Mouse (Mus musculus): ENCODE data around the gene Ddx28. TPM values are rescaled to one million over a fixed set of nuclear protein-coding genes. Genes with fewer than 3 reads are reported as not detected.
"Not testable (repeated sequence)": the region's sequence is repeated elsewhere in the genome, so short reads cannot be mapped to it uniquely, and the experiment has no call there.

Ddx28 gene
- polyA plus RNA-seq, 1 experiment from 2014 or later = 21.0 TPM

DNA sequence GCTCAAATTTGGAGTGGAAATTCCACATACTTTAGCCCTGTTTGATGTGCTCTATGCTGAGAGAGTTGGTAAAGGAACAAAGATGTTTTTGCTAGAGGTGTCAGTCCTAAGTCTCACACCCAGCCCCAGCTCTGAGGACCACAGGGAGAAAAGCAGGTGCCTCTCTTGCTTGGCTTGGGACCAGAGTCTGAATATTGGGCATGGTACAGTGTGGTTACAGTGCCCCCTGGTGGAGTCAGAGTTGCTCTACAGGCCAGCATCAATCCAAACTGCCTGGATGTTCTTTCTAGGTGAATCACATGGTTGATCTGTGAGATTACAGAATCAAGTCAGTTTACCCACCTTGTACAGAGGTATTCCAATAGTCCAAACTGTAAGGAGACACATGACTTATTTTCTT is 10.8 kb upstream of the Ddx28 start:
- Histone ChIP-seq H3K4me3 (ENCODE audit: low read depth, low read length) (no peak overlapping the region), H3K27ac (ENCODE audit: low read depth, low read length) (no peak overlapping the region)

DNA sequence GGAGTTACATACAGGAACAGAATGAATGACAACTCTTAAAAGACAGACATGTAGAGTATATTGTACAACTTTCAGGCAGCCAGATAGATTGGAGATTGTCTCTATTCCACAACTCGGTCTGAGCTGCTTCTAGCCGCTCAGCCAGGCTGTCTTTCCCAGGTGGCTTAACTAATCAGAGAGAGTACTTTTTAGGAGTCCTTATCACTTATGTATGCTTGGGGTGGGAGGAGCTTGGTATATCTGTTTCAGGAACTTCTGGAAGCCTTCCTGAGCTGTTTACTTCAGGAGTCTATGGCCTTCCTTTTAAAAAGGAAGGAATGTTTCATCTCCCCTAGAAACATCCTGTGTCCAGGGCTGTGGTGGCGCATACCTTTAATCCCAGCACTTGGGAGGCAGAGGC is 6.4 kb upstream of the Ddx28 start:
- Histone ChIP-seq H3K36me3 (ENCODE audit: control insufficient read depth, insufficient read depth, low read length) (no peaks in the 10 kb centered on the region), H3K4me3 (ENCODE audit: low read depth, low read length) (no peak overlapping the region), H3K4me2 (ENCODE audit: low read depth, low read length, severe bottlenecking) (no peak overlapping the region), H3K27me3 (ENCODE audit: control insufficient read depth, insufficient read depth, low read length) (no peaks in the 10 kb centered on the region), H3K9me3 (ENCODE audit: control insufficient read depth, low read length) (no peaks in the 10 kb centered on the region), H3K4me1 (replicated peaks; ENCODE audit: control insufficient read depth, insufficient read depth, low read length) (no peaks in the 10 kb centered on the region), H3K9ac (ENCODE audit: low read length) (no peak overlapping the region), H3K27ac (ENCODE audit: low read depth, low read length) (no peak overlapping the region)
- no peak for DNase-seq (ENCODE audit: low spot score)
- ATAC-seq (replicated peaks; ENCODE audit: low FRiP score) = no peak
- WGBS = 95% methylated on average over 3 of the region's 3 CpGs

More for the DNA sequence above, 10.8 kb upstream of the Ddx28 start:
- Histone ChIP-seq H3K9ac (ENCODE audit: low read length) (no peak overlapping the region), H3K9me3 (ENCODE audit: control insufficient read depth, low read length) (no peaks in the 10 kb centered on the region), H3K4me1 (replicated peaks; ENCODE audit: control insufficient read depth, insufficient read depth, low read length) (no peaks in the 10 kb centered on the region), H3K4me2 (ENCODE audit: low read depth, low read length, severe bottlenecking) (no peak overlapping the region), H3K27me3 (ENCODE audit: control insufficient read depth, insufficient read depth, low read length) (no peaks in the 10 kb centered on the region), H3K36me3 (ENCODE audit: control insufficient read depth, insufficient read depth, low read length) (no peaks in the 10 kb centered on the region)
- ATAC-seq (replicated peaks; ENCODE audit: low FRiP score) = no peak
- peak; percentile 79 for DNase-seq (ENCODE audit: low spot score)

DNA sequence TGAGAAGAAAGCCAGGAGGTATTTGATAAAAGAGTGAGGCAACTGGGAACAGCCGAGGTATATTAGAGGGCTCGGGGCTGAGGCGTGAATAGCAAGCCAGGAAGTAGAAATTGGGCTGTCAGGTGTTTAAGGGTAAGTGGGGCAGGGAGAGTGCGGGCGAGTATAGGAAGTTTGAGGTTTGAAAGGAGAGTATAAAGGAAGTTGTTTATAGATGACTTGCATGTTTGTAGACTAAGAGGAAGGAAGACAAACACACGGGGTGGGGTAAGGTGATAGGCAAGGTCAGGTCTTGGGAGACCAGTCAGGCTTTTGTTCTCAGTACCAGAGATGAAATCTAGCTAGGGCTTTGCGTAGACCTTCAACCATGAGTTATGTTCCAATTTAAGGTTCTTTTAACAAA is 5.4 kb upstream of the Ddx28 start:
- 91% methylated on average over 7 of the region's 7 CpGs for WGBS
- no peaks in the 10 kb centered on the region for H3K36me3 ChIP-seq (ENCODE audit: control insufficient read depth, insufficient read depth, low read length)
- no peak overlapping the region for H3K9ac ChIP-seq (ENCODE audit: low read length)
- DNase-seq (ENCODE audit: low spot score) (no peak), ATAC-seq (replicated peaks; ENCODE audit: low FRiP score) (no peak)
- no peaks in the 10 kb centered on the region for H3K27me3 ChIP-seq (ENCODE audit: control insufficient read depth, insufficient read depth, low read length)
- H3K4me1 ChIP-seq (replicated peaks; ENCODE audit: control insufficient read depth, insufficient read depth, low read length) = no peaks in the 10 kb centered on the region
- no peak overlapping the region for H3K4me2 ChIP-seq (ENCODE audit: low read depth, low read length, severe bottlenecking)
- no peak overlapping the region for H3K4me3 ChIP-seq (ENCODE audit: low read depth, low read length)
- no peaks in the 10 kb centered on the region for H3K9me3 ChIP-seq (ENCODE audit: control insufficient read depth, low read length)
- H3K27ac ChIP-seq (ENCODE audit: low read depth, low read length) = no peak overlapping the region

DNA sequence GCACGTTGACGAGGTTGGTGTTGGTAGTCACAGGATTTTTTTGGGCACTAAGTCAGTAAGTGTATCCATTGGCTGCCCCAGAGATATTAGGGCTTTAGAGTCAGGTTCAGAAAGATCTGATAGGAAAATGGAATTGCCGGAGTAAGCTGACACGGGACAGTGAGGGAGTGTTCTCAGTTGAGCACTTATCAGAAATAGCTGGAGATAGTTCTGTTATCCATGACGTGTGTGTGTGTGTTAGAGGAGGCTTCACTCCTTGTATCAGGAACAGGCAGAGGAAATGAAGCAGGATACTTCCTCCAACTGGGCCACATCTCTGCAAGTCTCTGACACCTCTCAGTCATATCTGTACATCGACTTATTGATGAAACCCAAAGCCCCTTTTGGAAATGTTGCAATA is 4.6 kb upstream of the Ddx28 start:
- Histone ChIP-seq H3K27ac (ENCODE audit: low read depth, low read length) (no peak overlapping the region), H3K9ac (ENCODE audit: low read length) (no peak overlapping the region), H3K27me3 (ENCODE audit: control insufficient read depth, insufficient read depth, low read length) (no peaks in the 10 kb centered on the region), H3K9me3 (ENCODE audit: control insufficient read depth, low read length) (no peaks in the 10 kb centered on the region), H3K4me3 (ENCODE audit: low read depth, low read length) (no peak overlapping the region), H3K4me1 (replicated peaks; ENCODE audit: control insufficient read depth, insufficient read depth, low read length) (no peaks in the 10 kb centered on the region), H3K36me3 (ENCODE audit: control insufficient read depth, insufficient read depth, low read length) (no peaks in the 10 kb centered on the region), H3K4me2 (ENCODE audit: low read depth, low read length, severe bottlenecking) (no peak overlapping the region)
- ATAC-seq (replicated peaks; ENCODE audit: low FRiP score) = no peak
- no peak for DNase-seq (ENCODE audit: low spot score)
- 95% methylated on average over 6 of the region's 6 CpGs for WGBS

DNA sequence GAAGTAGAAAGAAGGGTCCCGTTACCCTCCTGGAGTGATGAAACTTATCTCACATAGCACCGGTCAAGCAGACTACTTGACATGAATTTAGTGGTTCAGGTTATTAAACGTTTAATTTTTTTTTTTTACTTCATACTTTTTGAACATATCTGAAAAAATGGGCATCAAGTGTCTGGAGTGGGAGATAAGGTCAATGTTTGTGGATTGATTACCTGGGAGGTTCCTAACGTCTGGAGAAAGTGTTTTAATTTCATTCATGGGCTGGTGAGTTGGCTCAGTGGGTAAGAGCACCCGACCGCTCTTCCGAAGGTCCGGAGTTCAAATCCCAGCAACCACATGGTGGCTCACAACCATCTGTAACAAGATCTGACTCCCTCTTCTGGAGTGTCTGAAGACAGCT is 521 bp upstream of the Ddx28 start:
- not testable (repeated sequence) for ATAC-seq (replicated peaks; ENCODE audit: low FRiP score)
- 85% methylated on average over 8 of the region's 8 CpGs for WGBS

DNA sequence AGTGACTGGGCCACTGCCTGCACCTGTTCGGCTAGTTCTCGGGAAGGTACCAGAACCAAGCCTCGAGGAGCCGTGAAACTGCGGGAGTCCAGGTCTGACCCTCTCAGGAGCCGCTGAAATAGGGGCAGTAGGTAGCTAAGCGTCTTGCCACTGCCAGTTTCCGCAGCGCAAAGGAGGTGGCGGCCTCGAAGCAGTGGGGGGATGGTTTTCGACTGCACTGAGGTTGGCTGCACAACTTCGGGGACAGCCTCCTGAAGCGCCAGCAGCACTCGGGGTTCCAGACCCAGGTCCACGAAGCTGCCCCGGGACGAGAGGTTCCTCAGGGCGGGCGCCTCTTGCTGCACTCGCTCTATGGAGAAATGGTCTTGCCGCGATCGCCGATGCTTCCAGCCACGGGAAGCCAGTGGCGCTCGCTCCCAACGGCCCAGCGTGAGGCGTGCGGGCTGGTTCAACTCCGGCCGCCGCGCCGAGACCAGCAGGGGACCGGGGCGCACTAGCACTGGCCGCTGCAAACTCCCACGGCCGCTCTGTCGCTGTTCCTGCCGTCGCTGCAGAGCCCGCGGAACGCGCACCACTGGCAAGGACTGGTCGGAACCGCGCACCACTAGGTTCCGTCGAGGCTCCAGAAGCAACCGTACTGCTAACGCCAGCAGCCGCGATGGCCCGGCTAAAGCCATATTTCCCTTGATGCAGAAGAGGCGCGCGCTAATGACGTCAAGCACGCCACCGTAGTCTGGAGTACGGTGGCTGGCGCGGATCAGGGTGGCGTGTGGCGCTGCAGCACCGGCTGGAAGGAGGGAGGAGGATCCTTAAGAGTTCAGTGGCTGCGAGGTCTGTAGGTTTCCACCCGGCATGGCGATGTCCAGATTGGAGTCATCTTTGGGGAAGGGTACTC is 687 bp downstream of the Ddx28 start:
- ATAC-seq (replicated peaks; ENCODE audit: low FRiP score) (peak; percentile 94), DNase-seq (ENCODE audit: low spot score) (peak; percentile 95)
- WGBS = 1% methylated on average over 74 of the region's 74 CpGs

More for the DNA sequence above, 521 bp upstream of the Ddx28 start:
- Histone ChIP-seq H3K4me2 (ENCODE audit: low read depth, low read length, severe bottlenecking) (peak overlapping the region; percentile 96), H3K4me3 (ENCODE audit: low read depth, low read length) (peak overlapping the region; percentile 93; the same call in 1 of the 2 replicates)
- DNase-seq (ENCODE audit: low spot score); H3K36me3 ChIP-seq (ENCODE audit: control insufficient read depth, insufficient read depth, low read length); H3K27me3 ChIP-seq (ENCODE audit: control insufficient read depth, insufficient read depth, low read length); H3K4me1 ChIP-seq (replicated peaks; ENCODE audit: control insufficient read depth, insufficient read depth, low read length); H3K9ac ChIP-seq (ENCODE audit: low read length); H3K27ac ChIP-seq (ENCODE audit: low read depth, low read length); H3K9me3 ChIP-seq (ENCODE audit: control insufficient read depth, low read length): not testable (repeated sequence)

DNA sequence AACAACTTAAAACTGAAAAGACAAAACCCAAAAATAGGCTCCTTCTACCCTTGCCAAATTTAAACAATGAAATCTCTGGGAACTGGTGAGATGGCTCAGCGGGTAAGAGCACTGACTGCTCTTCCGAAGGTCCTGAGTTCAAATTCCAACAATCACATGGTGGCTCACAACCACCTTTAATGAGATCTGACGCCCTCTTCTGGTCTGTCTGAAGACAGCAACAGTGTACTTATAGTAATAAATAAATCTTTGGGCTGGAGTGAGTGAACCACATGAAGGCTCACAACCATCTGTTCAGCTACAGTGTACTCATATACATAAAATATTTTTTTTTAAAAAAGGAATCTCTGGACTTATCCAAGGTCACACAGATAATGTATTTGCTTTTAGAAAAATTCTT is 3.8 kb downstream of the Ddx28 start:
- H3K4me3 ChIP-seq (ENCODE audit: low read depth, low read length); DNase-seq (ENCODE audit: low spot score); ATAC-seq (replicated peaks; ENCODE audit: low FRiP score); H3K4me2 ChIP-seq (ENCODE audit: low read depth, low read length, severe bottlenecking); H3K9ac ChIP-seq (ENCODE audit: low read length); H3K27me3 ChIP-seq (ENCODE audit: control insufficient read depth, insufficient read depth, low read length); H3K27ac ChIP-seq (ENCODE audit: low read depth, low read length); H3K4me1 ChIP-seq (replicated peaks; ENCODE audit: control insufficient read depth, insufficient read depth, low read length); H3K36me3 ChIP-seq (ENCODE audit: control insufficient read depth, insufficient read depth, low read length); H3K9me3 ChIP-seq (ENCODE audit: control insufficient read depth, low read length): not testable (repeated sequence)
- WGBS = 66% methylated on average over 3 of the region's 3 CpGs

More for the DNA sequence above, 687 bp downstream of the Ddx28 start:
- Histone ChIP-seq H3K4me1 (replicated peaks; ENCODE audit: control insufficient read depth, insufficient read depth, low read length) (peaks cover 4% of the 10 kb centered on the region), H3K4me3 (ENCODE audit: low read depth, low read length) (peak overlapping the region; percentile 93), H3K4me2 (ENCODE audit: low read depth, low read length, severe bottlenecking) (peak overlapping the region; percentile 96), H3K27ac (ENCODE audit: low read depth, low read length) (no peak overlapping the region), H3K27me3 (ENCODE audit: control insufficient read depth, insufficient read depth, low read length) (no peaks in the 10 kb centered on the region), H3K9ac (ENCODE audit: low read length) (peak overlapping the region; percentile 84), H3K36me3 (ENCODE audit: control insufficient read depth, insufficient read depth, low read length) (no peaks in the 10 kb centered on the region; the same call in 1 of the 2 replicates), H3K9me3 (ENCODE audit: control insufficient read depth, low read length) (no peaks in the 10 kb centered on the region)

DNA sequence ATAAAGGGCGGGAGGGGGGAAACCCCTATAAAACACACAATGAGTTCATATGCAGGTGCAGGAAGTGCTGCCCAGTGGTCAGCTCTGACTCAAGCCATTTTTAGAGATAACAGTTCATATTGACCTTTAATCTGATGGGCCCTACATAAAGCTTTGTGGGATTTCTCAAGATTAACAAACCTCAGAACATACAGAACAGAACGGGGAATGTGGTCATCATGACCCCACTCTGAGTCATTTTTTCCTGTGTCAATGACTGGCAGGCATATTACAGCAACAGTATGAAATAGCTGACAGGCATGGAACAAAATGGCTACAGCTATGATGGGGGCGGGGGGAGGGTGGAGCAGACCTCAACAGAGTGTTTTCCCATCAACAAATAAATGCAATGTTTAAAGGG is 4.5 kb downstream of the Ddx28 start:
- Histone ChIP-seq H3K9me3 (ENCODE audit: control insufficient read depth, low read length) (no peaks in the 10 kb centered on the region), H3K9ac (ENCODE audit: low read length) (no peak overlapping the region), H3K4me2 (ENCODE audit: low read depth, low read length, severe bottlenecking) (no peak overlapping the region), H3K27ac (ENCODE audit: low read depth, low read length) (no peak overlapping the region), H3K36me3 (ENCODE audit: control insufficient read depth, insufficient read depth, low read length) (no peaks in the 10 kb centered on the region; the same call in 1 of the 2 replicates), H3K27me3 (ENCODE audit: control insufficient read depth, insufficient read depth, low read length) (no peaks in the 10 kb centered on the region), H3K4me3 (ENCODE audit: low read depth, low read length) (no peak overlapping the region), H3K4me1 (replicated peaks; ENCODE audit: control insufficient read depth, insufficient read depth, low read length) (peaks cover 4% of the 10 kb centered on the region)
- ATAC-seq (replicated peaks; ENCODE audit: low FRiP score) (no peak), DNase-seq (ENCODE audit: low spot score) (no peak)
- 83% methylated on average over 3 of the region's 3 CpGs for WGBS

DNA sequence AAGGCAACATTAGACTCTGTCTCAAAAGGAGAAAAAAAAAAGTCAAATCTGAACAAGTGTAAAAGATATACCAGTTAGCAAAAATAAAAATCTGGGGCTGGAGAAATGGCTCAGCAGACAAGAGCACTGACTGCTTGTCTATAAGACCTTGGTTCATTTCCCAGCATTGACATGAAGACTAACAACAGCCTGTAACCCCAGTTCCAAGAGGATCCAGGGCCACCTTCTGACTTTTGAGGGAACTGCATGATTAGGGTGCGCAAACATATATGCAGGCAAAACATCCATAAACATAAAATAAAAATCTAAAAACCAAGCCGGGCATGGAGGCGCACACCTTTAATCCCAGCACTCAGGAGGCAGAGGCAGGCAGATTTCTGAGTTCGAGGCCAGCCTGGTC is 5.3 kb downstream of the Ddx28 start:
- 87% methylated on average over 4 of the region's 4 CpGs for WGBS
- Histone ChIP-seq H3K4me1 (replicated peaks; ENCODE audit: control insufficient read depth, insufficient read depth, low read length) (peaks cover 4% of the 10 kb centered on the region), H3K27ac (ENCODE audit: low read depth, low read length) (no peak overlapping the region), H3K9ac (ENCODE audit: low read length) (no peak overlapping the region), H3K27me3 (ENCODE audit: control insufficient read depth, insufficient read depth, low read length) (no peaks in the 10 kb centered on the region), H3K9me3 (ENCODE audit: control insufficient read depth, low read length) (no peaks in the 10 kb centered on the region), H3K36me3 (ENCODE audit: control insufficient read depth, insufficient read depth, low read length) (no peaks in the 10 kb centered on the region; the same call in 1 of the 2 replicates), H3K4me2 (ENCODE audit: low read depth, low read length, severe bottlenecking) (no peak overlapping the region), H3K4me3 (ENCODE audit: low read depth, low read length) (no peak overlapping the region)
- no peak for ATAC-seq (replicated peaks; ENCODE audit: low FRiP score)
- DNase-seq (ENCODE audit: low spot score) = no peak
